Mouse (Mus musculus): ENCODE data around the gene Fut8. TPM values are rescaled to one million over a fixed set of nuclear protein-coding genes. Genes with fewer than 3 reads are reported as not detected.

The Fut8 gene
- polyA plus RNA-seq, 1 experiment from 2014 or later = 24.3 TPM

DNA sequence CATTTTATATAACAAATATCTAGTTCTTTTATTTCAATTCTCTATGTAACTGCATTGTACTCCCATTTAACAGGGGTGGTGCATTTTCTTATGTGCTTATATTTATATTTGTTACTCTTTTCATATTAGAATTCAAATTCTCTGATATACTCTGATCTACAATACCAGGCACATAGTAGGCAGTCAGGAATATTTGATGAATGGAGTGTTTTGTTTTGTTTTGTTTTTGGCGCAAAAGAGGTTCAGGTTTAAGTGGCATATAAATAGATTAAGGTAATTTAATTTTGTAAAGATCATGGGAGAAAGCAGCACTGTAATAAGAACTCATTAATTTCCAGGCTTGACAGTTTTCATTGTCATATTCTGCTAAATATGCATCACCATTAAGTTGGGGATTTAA, 58.2 kb downstream of the Fut8 start:
- Histone ChIP-seq H3K4me1 (ENCODE audit: insufficient read depth, low read length) (no peaks in the 10 kb centered on the region), H3K4me3 (ENCODE audit: low read length) (no peak overlapping the region), H3K36me3 (ENCODE audit: insufficient read depth, low read length) (no peaks in the 10 kb centered on the region), H3K27ac (ENCODE audit: low read length) (no peak overlapping the region), H3K27me3 (ENCODE audit: insufficient read depth, low read length) (no peaks in the 10 kb centered on the region), H3K9ac (replicated peaks; ENCODE audit: low read length) (no peak overlapping the region), H3K4me2 (replicated peaks; ENCODE audit: low read depth, low read length) (no peak overlapping the region), H3K9me3 (ENCODE audit: low read length) (no peaks in the 10 kb centered on the region)
- ATAC-seq (ENCODE audit: low FRiP score, low TSS enrichment) = no peak
- 85% methylated on average over 1 of the region's 1 CpGs for WGBS

DNA sequence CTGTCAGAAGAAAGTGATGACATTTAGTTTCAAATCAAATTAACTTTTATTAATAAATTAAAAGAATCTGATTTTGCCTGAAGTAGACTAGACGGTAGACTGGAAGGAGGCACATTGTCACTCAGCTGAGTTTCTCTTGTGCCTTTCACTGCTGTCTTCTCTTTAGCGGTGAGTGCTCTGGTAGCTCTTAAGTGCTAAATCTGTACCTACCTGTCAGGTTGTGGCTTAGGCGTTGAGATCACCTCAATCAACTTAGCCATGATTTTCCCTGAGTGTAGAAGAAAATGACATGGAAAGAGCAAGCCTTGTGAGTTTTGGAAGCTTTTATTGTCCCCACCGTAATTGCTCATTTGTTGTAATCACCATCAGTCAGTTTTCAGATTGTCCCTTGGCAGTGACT, 59.2 kb downstream of the Fut8 start:
- WGBS = 76% methylated on average over 4 of the region's 4 CpGs
- no peak overlapping the region for H3K27ac ChIP-seq (ENCODE audit: low read length)
- ATAC-seq (ENCODE audit: low FRiP score, low TSS enrichment) = no peak
- H3K36me3 ChIP-seq (ENCODE audit: insufficient read depth, low read length) = no peaks in the 10 kb centered on the region
- H3K9me3 ChIP-seq (ENCODE audit: low read length) = no peaks in the 10 kb centered on the region
- no peaks in the 10 kb centered on the region for H3K27me3 ChIP-seq (ENCODE audit: insufficient read depth, low read length)
- no peak overlapping the region for H3K4me2 ChIP-seq (replicated peaks; ENCODE audit: low read depth, low read length)
- no peaks in the 10 kb centered on the region for H3K4me1 ChIP-seq (ENCODE audit: insufficient read depth, low read length)
- H3K4me3 ChIP-seq (ENCODE audit: low read length) = no peak overlapping the region
- H3K9ac ChIP-seq (replicated peaks; ENCODE audit: low read length) = no peak overlapping the region

DNA sequence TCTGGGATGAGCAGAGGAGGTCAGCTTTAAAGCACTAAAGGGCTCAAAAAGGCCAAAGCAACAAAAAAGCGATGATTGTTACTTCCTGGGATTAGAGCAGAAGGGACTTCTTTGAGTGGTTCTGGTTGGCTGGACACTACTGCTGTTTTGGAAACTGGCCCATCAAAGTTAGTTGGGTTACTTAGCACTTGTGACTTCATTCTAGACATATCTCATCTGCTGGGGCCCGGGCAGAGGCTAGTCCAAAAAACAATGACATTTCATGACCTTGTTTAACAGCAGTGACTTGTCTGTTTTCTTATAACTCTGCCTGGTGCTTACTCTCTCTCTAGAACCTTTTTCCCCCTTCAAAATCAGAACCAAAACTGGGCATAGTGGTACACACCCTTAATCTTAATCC, 59.9 kb downstream of the Fut8 start:
- H3K27ac ChIP-seq (ENCODE audit: low read length) = no peak overlapping the region
- H3K4me3 ChIP-seq (ENCODE audit: low read length) = no peak overlapping the region
- no peaks in the 10 kb centered on the region for H3K9me3 ChIP-seq (ENCODE audit: low read length)
- H3K4me2 ChIP-seq (replicated peaks; ENCODE audit: low read depth, low read length) = no peak overlapping the region
- no peak overlapping the region for H3K9ac ChIP-seq (replicated peaks; ENCODE audit: low read length)
- ATAC-seq (ENCODE audit: low FRiP score, low TSS enrichment) = no peak
- no peaks in the 10 kb centered on the region for H3K4me1 ChIP-seq (ENCODE audit: insufficient read depth, low read length)
- no peaks in the 10 kb centered on the region for H3K36me3 ChIP-seq (ENCODE audit: insufficient read depth, low read length)
- H3K27me3 ChIP-seq (ENCODE audit: insufficient read depth, low read length) = no peaks in the 10 kb centered on the region
- 47% methylated on average over 2 of the region's 2 CpGs for WGBS

GRCm38 (mm10) chr12:77302011-77302410, 64.1 kb downstream of the Fut8 start:
- ATAC-seq (ENCODE audit: low FRiP score, low TSS enrichment) = no peak
- H3K9me3 ChIP-seq (ENCODE audit: low read length) = no peaks in the 10 kb centered on the region
- H3K9ac ChIP-seq (replicated peaks; ENCODE audit: low read length) = no peak overlapping the region
- H3K4me2 ChIP-seq (replicated peaks; ENCODE audit: low read depth, low read length) = no peak overlapping the region
- WGBS = 96% methylated on average over 1 of the region's 1 CpGs
- no peak overlapping the region for H3K4me3 ChIP-seq (ENCODE audit: low read length)
- no peaks in the 10 kb centered on the region for H3K4me1 ChIP-seq (ENCODE audit: insufficient read depth, low read length)
- H3K36me3 ChIP-seq (ENCODE audit: insufficient read depth, low read length) = no peaks in the 10 kb centered on the region
- no peaks in the 10 kb centered on the region for H3K27me3 ChIP-seq (ENCODE audit: insufficient read depth, low read length)
- H3K27ac ChIP-seq (ENCODE audit: low read length) = no peak overlapping the region

DNA sequence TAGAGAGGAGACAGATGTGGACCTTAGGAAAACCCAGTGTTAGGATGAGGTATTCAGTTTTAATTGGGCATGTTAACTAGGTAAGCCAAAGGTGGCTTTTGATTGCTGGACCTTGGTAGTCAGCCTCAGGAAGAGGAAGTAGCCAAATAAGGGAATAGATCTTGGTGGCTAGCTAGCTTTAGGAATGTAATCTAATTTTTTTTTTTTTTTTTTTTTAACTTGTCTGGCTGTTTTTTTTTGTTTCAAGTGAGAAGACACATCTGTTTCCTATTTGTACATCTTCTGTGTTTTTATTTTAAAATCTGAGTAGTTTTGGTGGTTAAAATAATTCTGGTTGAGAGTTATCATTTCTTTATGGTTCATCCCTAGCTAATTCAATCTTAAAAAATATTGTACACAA, 65.4 kb downstream of the Fut8 start:
- no peak overlapping the region for H3K27ac ChIP-seq (ENCODE audit: low read length)
- H3K9ac ChIP-seq (replicated peaks; ENCODE audit: low read length) = no peak overlapping the region
- ATAC-seq (ENCODE audit: low FRiP score, low TSS enrichment) = no peak
- H3K4me2 ChIP-seq (replicated peaks; ENCODE audit: low read depth, low read length) = no peak overlapping the region
- no peaks in the 10 kb centered on the region for H3K36me3 ChIP-seq (ENCODE audit: insufficient read depth, low read length)
- no peak overlapping the region for H3K4me3 ChIP-seq (ENCODE audit: low read length)
- no peaks in the 10 kb centered on the region for H3K9me3 ChIP-seq (ENCODE audit: low read length)
- H3K27me3 ChIP-seq (ENCODE audit: insufficient read depth, low read length) = no peaks in the 10 kb centered on the region
- H3K4me1 ChIP-seq (ENCODE audit: insufficient read depth, low read length) = no peaks in the 10 kb centered on the region

DNA sequence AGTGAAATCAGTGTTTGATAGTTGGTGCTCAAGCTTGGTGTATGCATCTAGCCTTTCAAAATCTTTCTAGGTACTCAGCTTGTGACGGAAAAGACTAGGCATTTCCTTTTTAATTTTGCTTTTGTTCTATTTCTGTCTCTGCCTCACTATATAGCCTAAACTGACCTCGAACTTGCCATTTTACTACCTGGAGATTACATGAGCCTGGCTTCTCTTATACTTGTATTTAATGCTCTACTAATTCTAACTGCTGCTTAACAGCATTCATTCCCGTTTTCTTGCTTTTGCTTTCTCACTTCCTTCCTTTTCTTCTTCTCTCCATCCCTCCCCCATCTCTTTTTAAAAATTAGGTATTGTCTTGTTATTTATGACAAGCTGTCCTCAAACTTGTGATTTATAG, 67.6 kb downstream of the Fut8 start:
- Histone ChIP-seq H3K4me2 (replicated peaks; ENCODE audit: low read depth, low read length) (no peak overlapping the region), H3K4me3 (ENCODE audit: low read length) (no peak overlapping the region), H3K4me1 (ENCODE audit: insufficient read depth, low read length) (no peaks in the 10 kb centered on the region), H3K9ac (replicated peaks; ENCODE audit: low read length) (no peak overlapping the region), H3K36me3 (ENCODE audit: insufficient read depth, low read length) (no peaks in the 10 kb centered on the region), H3K27ac (ENCODE audit: low read length) (no peak overlapping the region), H3K9me3 (ENCODE audit: low read length) (no peaks in the 10 kb centered on the region), H3K27me3 (ENCODE audit: insufficient read depth, low read length) (no peaks in the 10 kb centered on the region)
- ATAC-seq (ENCODE audit: low FRiP score, low TSS enrichment) = no peak
- WGBS = 83% methylated on average over 3 of the region's 3 CpGs

DNA sequence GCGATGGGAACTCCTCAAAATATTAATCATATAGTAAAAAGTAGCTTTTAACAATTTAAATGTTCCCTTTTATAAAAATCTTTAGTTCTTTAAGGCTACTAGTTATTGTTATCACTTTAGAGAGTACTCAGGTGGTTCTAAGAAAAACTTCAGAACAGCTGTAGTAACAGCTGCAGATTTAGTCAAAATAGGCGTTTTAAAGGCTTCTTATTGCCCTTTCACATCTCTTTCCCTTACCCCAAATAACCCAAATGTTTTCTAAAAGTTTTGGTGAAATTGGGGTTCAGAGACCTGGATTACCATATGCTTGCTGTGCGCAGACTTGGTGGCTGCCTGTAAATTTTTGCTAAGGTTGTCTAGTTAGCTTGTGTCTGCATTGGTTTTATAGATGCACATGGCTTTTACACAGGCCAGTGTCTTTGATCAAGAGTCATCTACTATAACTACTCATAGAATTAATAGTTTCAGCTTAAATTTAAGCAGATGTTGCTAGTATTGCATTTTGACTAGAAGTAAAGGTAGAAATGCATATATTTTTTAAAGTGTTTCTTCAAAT, 68.9 kb downstream of the Fut8 start:
- ATAC-seq (ENCODE audit: low FRiP score, low TSS enrichment) = no peak

DNA sequence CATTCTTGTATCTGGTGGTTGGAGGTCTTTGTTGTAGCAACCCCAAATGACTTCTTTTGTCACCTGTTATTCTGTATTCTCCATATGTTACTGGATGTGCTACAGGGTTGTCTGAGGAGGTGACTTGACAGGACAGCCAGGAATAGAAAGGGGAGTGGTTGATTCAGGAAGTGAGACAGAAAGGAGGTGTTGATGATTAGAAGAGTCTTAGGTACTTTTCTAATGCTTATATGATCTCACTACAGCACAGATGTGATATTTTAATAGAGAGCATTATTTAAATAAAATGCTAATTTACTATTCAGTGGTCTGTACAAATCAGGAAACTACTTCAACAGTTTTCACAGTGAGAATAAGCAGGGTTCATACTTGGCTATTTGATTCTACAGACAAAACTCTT, 71.6 kb downstream of the Fut8 start:
- Histone ChIP-seq H3K9ac (replicated peaks; ENCODE audit: low read length) (no peak overlapping the region), H3K4me1 (ENCODE audit: insufficient read depth, low read length) (no peaks in the 10 kb centered on the region), H3K36me3 (ENCODE audit: insufficient read depth, low read length) (no peaks in the 10 kb centered on the region), H3K4me2 (replicated peaks; ENCODE audit: low read depth, low read length) (no peak overlapping the region), H3K4me3 (ENCODE audit: low read length) (no peak overlapping the region), H3K27me3 (ENCODE audit: insufficient read depth, low read length) (no peaks in the 10 kb centered on the region), H3K27ac (ENCODE audit: low read length) (no peak overlapping the region), H3K9me3 (ENCODE audit: low read length) (no peaks in the 10 kb centered on the region)
- ATAC-seq (ENCODE audit: low FRiP score, low TSS enrichment) = no peak

More for the DNA sequence above, 68.9 kb downstream of the Fut8 start:
- H3K9me3 ChIP-seq (ENCODE audit: low read length) = no peaks in the 10 kb centered on the region
- H3K27ac ChIP-seq (ENCODE audit: low read length) = no peak overlapping the region
- H3K4me1 ChIP-seq (ENCODE audit: insufficient read depth, low read length) = no peaks in the 10 kb centered on the region
- no peaks in the 10 kb centered on the region for H3K36me3 ChIP-seq (ENCODE audit: insufficient read depth, low read length)
- H3K4me3 ChIP-seq (ENCODE audit: low read length) = no peak overlapping the region
- H3K27me3 ChIP-seq (ENCODE audit: insufficient read depth, low read length) = no peaks in the 10 kb centered on the region
- WGBS = 80% methylated on average over 3 of the region's 3 CpGs
- no peak overlapping the region for H3K9ac ChIP-seq (replicated peaks; ENCODE audit: low read length)
- no peak overlapping the region for H3K4me2 ChIP-seq (replicated peaks; ENCODE audit: low read depth, low read length)

DNA sequence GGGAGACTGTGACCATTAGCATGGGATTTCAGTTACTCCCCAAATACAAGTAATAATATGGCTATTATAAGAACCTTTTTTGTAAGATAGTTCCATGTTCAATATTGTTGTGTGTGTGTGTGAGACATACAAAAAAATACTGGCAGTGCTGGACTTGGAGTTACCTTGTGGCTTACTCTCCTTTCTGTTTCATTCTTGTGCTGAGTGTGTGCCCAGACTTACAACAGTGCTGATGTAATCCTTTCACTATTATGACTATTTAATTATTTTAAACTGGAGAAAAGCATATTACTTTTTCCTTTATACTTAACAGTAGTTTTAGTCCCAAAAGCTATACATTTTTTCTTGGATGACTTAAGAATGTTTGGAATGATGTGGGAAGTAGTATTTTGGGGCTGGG, 75.6 kb downstream of the Fut8 start:
- no peaks in the 10 kb centered on the region for H3K4me1 ChIP-seq (ENCODE audit: insufficient read depth, low read length)
- H3K9ac ChIP-seq (replicated peaks; ENCODE audit: low read length) = no peak overlapping the region
- H3K36me3 ChIP-seq (ENCODE audit: insufficient read depth, low read length) = no peaks in the 10 kb centered on the region
- no peak overlapping the region for H3K27ac ChIP-seq (ENCODE audit: low read length)
- no peak overlapping the region for H3K4me2 ChIP-seq (replicated peaks; ENCODE audit: low read depth, low read length)
- no peaks in the 10 kb centered on the region for H3K27me3 ChIP-seq (ENCODE audit: insufficient read depth, low read length)
- H3K4me3 ChIP-seq (ENCODE audit: low read length) = no peak overlapping the region
- no peak for ATAC-seq (ENCODE audit: low FRiP score, low TSS enrichment)
- no peaks in the 10 kb centered on the region for H3K9me3 ChIP-seq (ENCODE audit: low read length)

GRCm38 (mm10) chr12:77324142-77324541, 86.2 kb downstream of the Fut8 start:
- ATAC-seq (ENCODE audit: low FRiP score, low TSS enrichment) = no peak
- no peak overlapping the region for H3K27ac ChIP-seq (ENCODE audit: low read length)
- WGBS = 58% methylated on average over 3 of the region's 3 CpGs
- H3K36me3 ChIP-seq (ENCODE audit: insufficient read depth, low read length) = no peaks in the 10 kb centered on the region
- no peak overlapping the region for H3K4me3 ChIP-seq (ENCODE audit: low read length)
- no peak overlapping the region for H3K4me2 ChIP-seq (replicated peaks; ENCODE audit: low read depth, low read length)
- H3K4me1 ChIP-seq (ENCODE audit: insufficient read depth, low read length) = no peaks in the 10 kb centered on the region
- no peaks in the 10 kb centered on the region for H3K27me3 ChIP-seq (ENCODE audit: insufficient read depth, low read length)
- H3K9me3 ChIP-seq (ENCODE audit: low read length) = no peaks in the 10 kb centered on the region
- no peak overlapping the region for H3K9ac ChIP-seq (replicated peaks; ENCODE audit: low read length)

DNA sequence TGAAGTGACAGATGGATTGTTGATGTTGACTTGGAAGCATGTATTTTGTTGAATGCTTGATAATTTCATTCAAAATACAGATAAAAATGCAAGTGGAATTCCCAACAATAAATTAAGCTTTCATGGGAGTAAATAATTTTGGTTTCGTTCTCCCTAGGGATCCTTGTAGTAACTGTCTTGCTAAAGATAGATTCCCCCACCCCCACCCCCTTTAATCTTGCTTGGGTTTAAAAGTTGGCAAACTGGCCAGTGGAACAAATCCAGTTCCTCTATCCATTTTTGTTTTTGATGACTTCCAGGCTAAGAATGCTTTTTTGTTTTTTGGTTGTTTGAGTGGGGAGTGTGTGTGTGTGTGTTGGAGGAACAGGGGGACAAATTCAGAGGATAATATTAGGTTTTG, 108.6 kb downstream of the Fut8 start:
- H3K4me1 ChIP-seq (ENCODE audit: insufficient read depth, low read length) = no peaks in the 10 kb centered on the region
- no peaks in the 10 kb centered on the region for H3K9me3 ChIP-seq (ENCODE audit: low read length)
- no peak overlapping the region for H3K9ac ChIP-seq (replicated peaks; ENCODE audit: low read length)
- no peak overlapping the region for H3K4me2 ChIP-seq (replicated peaks; ENCODE audit: low read depth, low read length)
- H3K27me3 ChIP-seq (ENCODE audit: insufficient read depth, low read length) = no peaks in the 10 kb centered on the region
- WGBS = 77% methylated on average over 1 of the region's 1 CpGs
- no peak overlapping the region for H3K27ac ChIP-seq (ENCODE audit: low read length)
- H3K36me3 ChIP-seq (ENCODE audit: insufficient read depth, low read length) = no peaks in the 10 kb centered on the region
- no peak overlapping the region for H3K4me3 ChIP-seq (ENCODE audit: low read length)
- ATAC-seq (ENCODE audit: low FRiP score, low TSS enrichment) = no peak
